Mouse (Mus musculus) cerebellum, adult (tissue): ENCODE measurements around the gene Ctsl.

Source experiments
- ATAC-seq: cut with Nextera tagmentation; 2 replicates; pipeline ENCODE4 v1.9.2; 2017; ENCODE audit warnings: mild to moderate bottlenecking, moderate library complexity, mixed read lengths; ENCODE audit not compliant: insufficient number of reproducible peaks, low FRiP score, low TSS enrichment

Gene Ctsl

GRCm38 (mm10) chr13:64318355-64318754, 52.3 kb downstream of the Ctsl start:
- ATAC-seq = no peak

GRCm38 (mm10) chr13:64315483-64316050, 55.1 kb downstream of the Ctsl start:
- ATAC-seq = no peak

GRCm38 (mm10) chr13:64314041-64314440, 56.6 kb downstream of the Ctsl start:
- ATAC-seq = no peak

- ATAC-seq = peak; percentile 34; the same call in 1 of the 2 replicates
These were observed 57.8 kb downstream of the Ctsl start for GRCm38 (mm10) chr13:64312916-64313289.

- ATAC-seq = peak; percentile 83
These were observed 58.4 kb downstream of the Ctsl start, which contains the start of gene Aaed1 for GRCm38 (mm10) chr13:64312024-64312915. Gene Aaed1, minus strand, starts transcription at chr13:64312710.

- no peak for ATAC-seq
These were observed 59.4 kb downstream of the Ctsl start for GRCm38 (mm10) chr13:64311266-64311665.

- no peak for ATAC-seq
These were observed 60.1 kb downstream of the Ctsl start for GRCm38 (mm10) chr13:64310585-64310984.

GRCm38 (mm10) chr13:64309842-64310241, 60.8 kb downstream of the Ctsl start:
- no peak for ATAC-seq
